Mouse (Mus musculus) embryonic facial prominence, embryonic 10.5 days (tissue): Measurements from ENCODE around the gene Map2k3. TPM values are rescaled to one million over a fixed set of nuclear protein-coding genes. Genes with fewer than 3 reads are reported as not detected.
A peak's percentile ranks its signal among the peaks of the same experiment; 100 is the strongest.

Source experiments
- DNase-seq: peaks from one replicate; pipeline ENCODE4 v3.0.0-alpha.2; 2017; ENCODE audit warnings: low spot score
- H3K27ac ChIP-seq: fragments of 300-500 bp; sonication (generic); replicated peaks from 2 replicates; pipeline ENCODE4 v1.5.1; 2016; ENCODE audit warnings: mild to moderate bottlenecking
- H3K27me3 ChIP-seq: fragments of 300-500 bp; sonication (generic); replicated peaks from 2 replicates; pipeline ENCODE4 v1.6.1; 2016; ENCODE audit warnings: low read depth, mild to moderate bottlenecking; ENCODE audit not compliant: poor library complexity, severe bottlenecking
- H3K36me3 ChIP-seq: fragments of 300-500 bp; sonication (generic); replicated peaks from 2 replicates; pipeline ENCODE4 v1.6.1; 2016; ENCODE audit warnings: mild to moderate bottlenecking, moderate library complexity
- H3K4me1 ChIP-seq: fragments of 300-500 bp; sonication (generic); 2 replicates; pipeline ENCODE4 v1.6.1; 2016
- H3K4me3 ChIP-seq: fragments of 300-500 bp; sonication (generic); 2 replicates; pipeline ENCODE4 v1.5.1; 2016; ENCODE audit warnings: mild to moderate bottlenecking, moderate library complexity
- H3K9me3 ChIP-seq: fragments of 300-500 bp; sonication (generic); 2 replicates; pipeline ENCODE4 v1.6.1; 2016; ENCODE audit warnings: mild to moderate bottlenecking
- WGBS: fragments of 180-500 bp; shearing (Covaris S2); methylation state at CpG from one replicate; pipeline ENCODE4 v1.1.7; 2016; 5-methylcytosine and 5-hydroxymethylcytosine counted together
- polyA plus RNA-seq: library from polyadenylated mRNA; unstranded; fragments of >200 nt; fragmentation: Nextera tagmentation; extraction: Ambion mirVana; gene quantifications from 2 replicates; pipeline ENCODE4 v1.2.1, GENCODE M21; 2016

Gene Map2k3
- polyA plus RNA-seq, 1 experiment from 2014 or later, result 87.1 TPM

DNA sequence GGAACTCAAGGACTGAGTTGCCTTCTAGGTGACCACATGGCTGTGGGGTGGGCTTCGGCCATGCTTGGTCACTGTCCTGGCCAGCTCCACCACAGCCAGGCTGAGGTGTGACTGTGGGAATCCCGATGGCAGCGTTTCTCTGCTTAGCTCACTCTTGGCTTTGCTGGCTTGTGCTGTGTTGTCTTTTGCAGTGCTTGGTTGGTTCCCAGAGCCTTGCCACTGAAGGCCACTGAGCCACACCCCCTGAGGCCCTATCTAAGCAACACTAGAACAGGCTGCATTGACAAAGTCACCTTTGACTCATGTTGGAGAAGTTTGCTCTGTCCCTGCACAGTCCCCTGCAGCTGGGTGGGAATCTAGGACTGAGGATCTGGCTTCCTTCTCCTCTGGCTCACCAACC lies 45.3 kb downstream of the Map2k3 start:
- 58% methylated on average over 3 of the region's 3 CpGs for WGBS
- DNase-seq, result no peak
- peak overlapping the region; percentile 46; the same call in 1 of the 2 replicates for H3K27ac ChIP-seq
- no peaks in the 10 kb centered on the region for H3K27me3 ChIP-seq
- H3K36me3 ChIP-seq, result no peaks in the 10 kb centered on the region
- H3K4me1 ChIP-seq, result peaks cover 19% of the 10 kb centered on the region
- no peak overlapping the region for H3K4me3 ChIP-seq
- H3K9me3 ChIP-seq, result no peaks in the 10 kb centered on the region

DNA sequence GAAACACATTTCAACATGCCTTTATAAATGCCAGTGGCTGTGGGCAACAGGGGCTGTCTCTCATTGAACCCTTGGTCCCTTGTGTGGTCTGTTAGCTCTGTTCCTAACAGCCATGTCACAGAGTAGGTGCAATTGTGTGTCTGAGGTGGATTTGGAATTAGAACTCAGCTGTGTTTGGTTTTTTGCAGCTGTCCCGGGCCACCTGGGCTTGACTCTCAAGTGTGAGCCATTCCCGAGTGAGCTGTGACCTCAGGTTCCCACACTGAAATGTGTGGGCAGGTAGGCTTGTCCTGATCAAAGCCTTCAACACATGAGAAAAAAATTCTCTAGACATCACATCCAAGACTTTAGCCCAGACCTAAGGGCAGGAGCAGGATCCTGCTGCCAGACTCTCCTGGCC lies 46.8 kb downstream of the Map2k3 start:
- H3K4me3 ChIP-seq, result no peak overlapping the region
- H3K4me1 ChIP-seq, result peaks cover 20% of the 10 kb centered on the region
- H3K27ac ChIP-seq, result no peak overlapping the region
- WGBS, result 87% methylated on average over 2 of the region's 2 CpGs
- no peaks in the 10 kb centered on the region for H3K27me3 ChIP-seq
- H3K36me3 ChIP-seq, result no peaks in the 10 kb centered on the region
- H3K9me3 ChIP-seq, result no peaks in the 10 kb centered on the region
- DNase-seq, result no peak

DNA sequence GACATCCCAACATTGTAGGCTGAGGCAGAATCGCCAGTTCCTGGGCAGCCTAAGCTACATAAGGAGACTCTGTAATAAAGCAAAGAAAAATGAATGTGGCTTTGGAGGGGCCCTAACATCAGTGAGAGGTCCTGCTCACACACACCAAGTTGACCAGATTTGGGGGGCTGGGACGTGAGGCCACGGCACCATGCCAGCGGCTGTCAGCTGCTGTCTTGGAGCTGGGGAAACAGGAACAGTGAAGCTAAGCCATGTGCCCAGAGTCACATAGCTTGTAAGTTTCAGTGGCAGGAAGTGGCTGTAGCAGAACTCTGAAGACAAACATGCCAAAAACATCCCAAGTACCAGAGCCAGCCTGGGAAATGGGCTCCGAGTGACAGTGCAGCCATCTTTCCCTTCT lies 48.0 kb downstream of the Map2k3 start:
- 84% methylated on average over 5 of the region's 5 CpGs for WGBS
- Histone ChIP-seq H3K36me3 (no peaks in the 10 kb centered on the region), H3K27ac (no peak overlapping the region), H3K27me3 (no peaks in the 10 kb centered on the region), H3K4me1 (peaks cover 20% of the 10 kb centered on the region), H3K9me3 (no peaks in the 10 kb centered on the region), H3K4me3 (no peak overlapping the region)
- no peak for DNase-seq

DNA sequence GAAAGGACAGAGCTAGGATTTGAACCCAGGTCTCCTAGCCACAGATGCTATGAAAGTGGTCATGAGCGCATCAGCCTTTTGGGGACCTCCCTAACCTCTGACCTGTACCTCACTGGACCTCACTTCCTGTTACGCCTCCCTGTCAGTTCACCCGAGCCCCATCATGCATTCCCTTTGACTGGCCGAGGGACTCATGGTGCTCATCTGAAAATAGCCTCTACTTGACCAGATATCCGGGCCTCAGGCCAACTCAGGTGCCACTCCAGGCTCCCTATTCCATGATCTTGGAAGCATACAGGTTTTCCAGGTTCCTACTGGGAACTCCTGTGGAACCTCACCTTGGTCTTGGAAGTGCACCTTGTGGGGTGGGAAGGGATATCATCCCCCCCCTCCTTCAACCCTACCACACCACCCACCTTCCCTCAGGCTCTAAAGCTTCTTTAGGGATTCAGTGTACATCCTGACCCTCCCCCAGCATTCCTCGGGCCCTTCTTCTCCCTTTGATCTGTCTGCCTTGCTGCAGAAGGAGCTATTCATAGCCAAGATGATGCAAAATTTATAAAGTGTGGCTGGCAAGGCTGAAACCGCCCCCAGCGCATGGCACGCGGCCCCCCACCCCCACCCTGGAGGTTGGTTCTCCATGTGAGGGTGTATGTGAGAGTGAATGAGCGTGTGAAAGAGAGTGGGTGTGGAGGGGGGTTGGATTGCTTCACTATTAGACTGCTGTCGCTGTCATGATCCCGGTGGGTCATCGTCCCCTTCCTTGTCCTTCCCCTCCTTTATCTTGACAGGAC lies 50.1 kb downstream of the Map2k3 start:
- Histone ChIP-seq H3K9me3 (no peaks in the 10 kb centered on the region), H3K36me3 (no peaks in the 10 kb centered on the region), H3K27me3 (no peaks in the 10 kb centered on the region), H3K4me1 (peaks cover 16% of the 10 kb centered on the region), H3K27ac (no peak overlapping the region), H3K4me3 (no peak overlapping the region)
- no peak for DNase-seq
- WGBS, result 72% methylated on average over 14 of the region's 14 CpGs

DNA sequence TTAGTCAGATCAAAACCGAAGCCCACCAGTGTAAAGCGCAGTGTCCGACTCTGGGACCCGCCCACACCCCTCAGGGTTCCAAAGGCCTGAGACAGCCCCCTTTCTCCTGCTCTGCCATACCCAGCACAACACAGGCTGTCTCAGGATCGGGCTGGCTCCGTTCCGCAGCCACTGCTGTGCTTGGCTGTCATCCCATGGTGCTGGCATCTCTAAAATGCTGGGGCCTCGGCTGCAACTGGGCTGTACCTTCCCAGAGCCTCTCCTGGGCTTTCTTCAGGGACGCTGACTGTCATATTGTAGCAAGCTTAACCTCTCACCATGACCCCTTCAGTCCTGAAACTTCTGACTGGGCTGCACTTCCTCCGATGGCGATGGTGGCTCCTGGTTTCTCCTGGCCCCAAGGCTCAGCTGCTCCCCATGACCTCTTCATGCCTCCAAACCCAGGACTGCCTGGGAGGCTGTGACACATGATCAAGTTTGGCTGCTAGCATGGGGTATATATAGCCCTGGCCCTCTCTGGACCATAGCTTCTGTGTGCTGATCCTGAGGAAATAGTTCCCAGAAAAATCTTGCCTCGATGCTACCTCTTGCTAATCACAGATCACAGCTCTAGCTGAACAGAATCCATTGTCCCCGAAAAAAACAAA lies 53.2 kb downstream of the Map2k3 start:
- H3K27ac ChIP-seq, result no peak overlapping the region
- H3K4me1 ChIP-seq, result peaks cover 11% of the 10 kb centered on the region; the same call in 1 of the 2 replicates
- H3K36me3 ChIP-seq, result no peaks in the 10 kb centered on the region
- no peaks in the 10 kb centered on the region for H3K9me3 ChIP-seq
- H3K4me3 ChIP-seq, result no peak overlapping the region
- H3K27me3 ChIP-seq, result no peaks in the 10 kb centered on the region
- no peak for DNase-seq
- 58% methylated on average over 13 of the region's 13 CpGs for WGBS

DNA sequence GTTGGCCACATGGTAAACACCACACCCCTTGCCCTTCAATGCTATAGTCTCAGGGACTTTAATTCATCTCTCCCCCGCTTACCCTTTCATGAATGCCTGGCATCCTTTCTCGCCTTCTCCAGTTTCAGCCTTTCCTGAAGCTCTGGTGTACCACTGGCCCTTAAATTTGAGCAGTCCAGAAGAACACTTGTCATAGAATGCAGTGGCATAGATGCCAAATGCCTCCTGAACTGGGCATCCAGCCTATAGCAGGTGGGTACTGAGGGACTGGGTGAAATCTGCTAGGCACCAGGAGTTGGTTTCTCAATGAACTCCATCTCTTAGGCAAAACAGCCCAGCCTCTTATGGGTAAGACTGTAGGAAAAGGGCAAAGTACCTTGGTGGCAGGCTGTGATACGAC lies 58.6 kb downstream of the Map2k3 start:
- Histone ChIP-seq H3K27me3 (no peaks in the 10 kb centered on the region), H3K36me3 (no peaks in the 10 kb centered on the region), H3K4me3 (no peak overlapping the region), H3K27ac (no peak overlapping the region), H3K9me3 (no peaks in the 10 kb centered on the region), H3K4me1 (no peaks in the 10 kb centered on the region)
- WGBS, result 83% methylated on average over 3 of the region's 3 CpGs
- DNase-seq, result no peak

Other genes with a start within 250 kb of the Map2k3 start
- 125 and 133 TPM in 2 replicates for gene Llgl1, start 232.3 kb upstream of the Map2k3 start, polyA plus RNA-seq
- gene Flii, start 204.8 kb upstream of the Map2k3 start, polyA plus RNA-seq, result 71.9 and 75.5 TPM in 2 replicates
- 14.4 and 15.6 TPM in 2 replicates for gene Mief2, start 203.6 kb upstream of the Map2k3 start, polyA plus RNA-seq
- gene Top3a, start 154.7 kb upstream of the Map2k3 start, polyA plus RNA-seq, result 27.3 and 28.1 TPM in 2 replicates
- 8.8 and 9.0 TPM in 2 replicates for gene Smcr8, start 154.5 kb upstream of the Map2k3 start, polyA plus RNA-seq
- gene Shmt1, start 120.3 kb upstream of the Map2k3 start, polyA plus RNA-seq, result 98.3 and 109 TPM in 2 replicates
- gene Dhrs7b, start 101.4 kb upstream of the Map2k3 start, polyA plus RNA-seq, result 30.0 and 30.5 TPM in 2 replicates
- gene Tmem11, start 52.8 kb upstream of the Map2k3 start, polyA plus RNA-seq, result 69.5 and 71.6 TPM in 2 replicates
- 17.6 and 19.9 TPM in 2 replicates for gene Natd1, start 17.3 kb upstream of the Map2k3 start, polyA plus RNA-seq
- 2.2 and 2.5 TPM in 2 replicates for gene Kcnj12, start 90.5 kb downstream of the Map2k3 start, polyA plus RNA-seq
- gene Tnfrsf13b, start 194.7 kb downstream of the Map2k3 start, polyA plus RNA-seq, result 0.86 and 1.2 TPM in 2 replicates
- gene Usp22, start 243.0 kb downstream of the Map2k3 start, polyA plus RNA-seq, result 185 and 189 TPM in 2 replicates